Mouse (Mus musculus) urinary bladder, adult 2 months (tissue): ENCODE data around the gene Prm1. TPM values are rescaled to one million over a fixed set of nuclear protein-coding genes. Genes with fewer than 3 reads are reported as not detected.

Experiments used
- polyA plus RNA-seq: library from polyadenylated mRNA; depleted of rRNA; stranded (reverse); fragments of >200 nt; gene quantifications from 2 replicates; pipeline ENCODE4 v1.2.3, GENCODE M21; 2012; rRNA removed

Gene Prm1
- polyA plus RNA-seq, 1 experiment: not detected

Other genes starting within 250 kb of the Prm1 start
- gene Socs1, start 20.3 kb downstream of the Prm1 start, polyA plus RNA-seq: 3.9 TPM in 2 replicates
- not detected in 2 replicates for gene Tnp2, start 17.2 kb downstream of the Prm1 start, polyA plus RNA-seq
- not detected in 2 replicates for gene Prm3, start 14.9 kb downstream of the Prm1 start, polyA plus RNA-seq
- not detected in 2 replicates for gene Prm2, start 9.7 kb downstream of the Prm1 start, polyA plus RNA-seq
- not detected in 2 replicates for gene Gm11172, start 7.1 kb upstream of the Prm1 start, polyA plus RNA-seq
- gene Rmi2, start 29.2 kb upstream of the Prm1 start, polyA plus RNA-seq: 0.31 and 0.66 TPM in 2 replicates